Mouse (Mus musculus) G1E (cell line): ENCODE results near the gene Olfr568. TPM values are rescaled to one million over a fixed set of nuclear protein-coding genes. Genes with fewer than 3 reads are reported as not detected.

Source experiments
- ATAC-seq: 2 replicates; pipeline ENCODE4 v1.8.0; 2016; ENCODE audit warnings: mild to moderate bottlenecking; ENCODE audit not compliant: insufficient number of reproducible peaks, poor library complexity, low FRiP score, severe bottlenecking; ENCODE audit errors: extremely low read depth
- DNase-seq: peaks from one replicate; pipeline ENCODE4 v3.0.0; 2012; ENCODE audit warnings: low spot score
- H3K27me3 ChIP-seq: 2 replicates; pipeline ENCODE4 v1.6.1; 2012; ENCODE audit warnings: mild to moderate bottlenecking, low read length, inconsistent platforms; ENCODE audit not compliant: insufficient read depth
- H3K36me3 ChIP-seq: replicated peaks from 2 replicates; pipeline ENCODE3; 2012; ENCODE audit warnings: mild to moderate bottlenecking, inconsistent platforms
- H3K4me1 ChIP-seq: 2 replicates; pipeline ENCODE4 v1.6.1; 2012; ENCODE audit warnings: low read depth, low read length, inconsistent platforms, mixed read lengths; ENCODE audit not compliant: insufficient read depth
- H3K4me3 ChIP-seq: 2 replicates; pipeline ENCODE4 v1.5.1; 2012; ENCODE audit warnings: low read depth, mild to moderate bottlenecking, inconsistent platforms, low read length, moderate library complexity, mixed read lengths
- H3K9me3 ChIP-seq: replicated peaks from 2 replicates; pipeline ENCODE4 v1.6.1; 2012; ENCODE audit warnings: inconsistent platforms
- CTCF ChIP-seq: IDR thresholded peaks from 2 replicates; pipeline ENCODE4 v1.5.1; 2012; ENCODE audit warnings: low read depth, low read length, inconsistent platforms, mixed read lengths
- GATA1 ChIP-seq: IDR thresholded peaks from 2 replicates; pipeline ENCODE4 v1.6.1; 2012; ENCODE audit warnings: borderline replicate concordance, low read length, inconsistent platforms, mixed read lengths
- GATA2 ChIP-seq: IDR thresholded peaks from 2 replicates; pipeline ENCODE4 v1.6.1; 2012; ENCODE audit warnings: low read depth, low read length, inconsistent platforms, borderline replicate concordance
- POLR2AphosphoS5 ChIP-seq: IDR thresholded peaks from 2 replicates; pipeline ENCODE4 v1.6.1; 2012; ENCODE audit warnings: low read depth, low read length, inconsistent platforms; ENCODE audit not compliant: insufficient replicate concordance
- TAL1 ChIP-seq: conservative IDR thresholded peaks from 2 replicates; pipeline ENCODE4 v1.6.1; 2012; ENCODE audit warnings: low read depth, low read length, inconsistent platforms, mixed read lengths
- polyA plus RNA-seq: library from polyadenylated mRNA; stranded (reverse); fragments of >175 nt; gene quantifications from 2 replicates; pipeline ENCODE4 v1.2.3, GENCODE M21; 2012
- total RNA-seq, 2 experiments: library from RNA; stranded (forward) in 1 of 2; stranded (reverse) in 1 of 2; fragments of 200-1000 nt in 1 of 2; fragments of >200 nt in 1 of 2; fragmentation: Nextera tagmentation in 1 of 2; gene quantifications; 2 replicates each; pipeline ENCODE4 v1.2.3; 2014 to 2017

The Olfr568 gene
- total RNA-seq (2014; fragmentation: Nextera tagmentation): not detected in 2 replicates
- not detected in 2 replicates for total RNA-seq (2017)
- not detected in 2 replicates for polyA plus RNA-seq

- Histone ChIP-seq H3K4me3 (no peak within 1 kb of the TSS), H3K36me3 (no peaks in the 10 kb centered on the region), H3K9me3 (no peaks in the 10 kb centered on the region), H3K27me3 (no peaks in the 10 kb centered on the region), H3K4me1 (no peaks in the 10 kb centered on the region)
- no peak for TF ChIP-seq POLR2AphosphoS5
- TF ChIP-seq TAL1: no peak
- no peak for TF ChIP-seq CTCF
- TF ChIP-seq GATA2: no peak
- TF ChIP-seq GATA1: no peak
- DNase-seq: no peak
- no peak for ATAC-seq
Observed at GRCm38 (mm10) chr7:102876822-102877221, at the start of gene Olfr568. Gene Olfr568, plus strand, starts transcription at chr7:102877122.

GRCm38 (mm10) chr7:102855807-102856206, 21.1 kb upstream of the Olfr568 start:
- DNase-seq (no peak), ATAC-seq (no peak)
- Histone ChIP-seq H3K27me3 (no peaks in the 10 kb centered on the region), H3K4me1 (no peaks in the 10 kb centered on the region), H3K4me3 (no peak overlapping the region), H3K9me3 (no peaks in the 10 kb centered on the region), H3K36me3 (no peaks in the 10 kb centered on the region)
- no peak for TF ChIP-seq GATA1
- no peak for TF ChIP-seq GATA2
- TF ChIP-seq POLR2AphosphoS5: no peak
- TF ChIP-seq CTCF: no peak
- no peak for TF ChIP-seq TAL1

GRCm38 (mm10) chr7:102858665-102859064, 18.3 kb upstream of the Olfr568 start, which contains the start of gene Olfr566:
Gene Olfr566, minus strand, starts transcription at chr7:102858765.
- DNase-seq (no peak), ATAC-seq (no peak)
- Histone ChIP-seq H3K27me3 (no peaks in the 10 kb centered on the region), H3K4me3 (no peak within 1 kb of the TSS), H3K4me1 (no peaks in the 10 kb centered on the region), H3K9me3 (no peaks in the 10 kb centered on the region), H3K36me3 (no peaks in the 10 kb centered on the region)
- no peak for TF ChIP-seq GATA2
- TF ChIP-seq GATA1: no peak
- no peak for TF ChIP-seq TAL1
- TF ChIP-seq POLR2AphosphoS5: no peak
- no peak for TF ChIP-seq CTCF

GRCm38 (mm10) chr7:102890782-102891181, 13.9 kb downstream of the Olfr568 start, which contains the start of gene Olfr569:
Gene Olfr569, minus strand, starts transcription at chr7:102890882.
- Histone ChIP-seq H3K27me3 (0 out of 2 replicates have a peak, but pooled peaks cover 4% of the 10 kb centered on the region), H3K36me3 (no peaks in the 10 kb centered on the region), H3K9me3 (no peaks in the 10 kb centered on the region), H3K4me3 (no peak within 1 kb of the TSS), H3K4me1 (no peaks in the 10 kb centered on the region)
- DNase-seq (no peak), ATAC-seq (no peak)
- no peak for TF ChIP-seq TAL1
- TF ChIP-seq GATA2: no peak
- no peak for TF ChIP-seq GATA1
- TF ChIP-seq POLR2AphosphoS5: no peak
- TF ChIP-seq CTCF: no peak

- H3K27me3 ChIP-seq: no peaks in the 10 kb centered on the region
- no peak for TF ChIP-seq GATA1
- TF ChIP-seq POLR2AphosphoS5: no peak
- TF ChIP-seq CTCF: no peak
- TF ChIP-seq GATA2: no peak
- no peak for TF ChIP-seq TAL1
- H3K36me3 ChIP-seq: no peaks in the 10 kb centered on the region
- no peaks in the 10 kb centered on the region for H3K4me1 ChIP-seq
- ATAC-seq (no peak), DNase-seq (no peak)
- no peaks in the 10 kb centered on the region for H3K9me3 ChIP-seq
- no peak overlapping the region for H3K4me3 ChIP-seq
Observed at GRCm38 (mm10) chr7:102915261-102915660, 38.3 kb downstream of the Olfr568 start.

GRCm38 (mm10) chr7:102916405-102916804, 39.5 kb downstream of the Olfr568 start:
- no peak overlapping the region for H3K4me3 ChIP-seq
- H3K36me3 ChIP-seq: no peaks in the 10 kb centered on the region
- ATAC-seq (no peak), DNase-seq (no peak)
- no peaks in the 10 kb centered on the region for H3K4me1 ChIP-seq
- no peaks in the 10 kb centered on the region for H3K27me3 ChIP-seq
- no peak for TF ChIP-seq GATA2
- no peak for TF ChIP-seq CTCF
- TF ChIP-seq POLR2AphosphoS5: no peak
- TF ChIP-seq TAL1: no peak
- TF ChIP-seq GATA1: no peak
- H3K9me3 ChIP-seq: no peaks in the 10 kb centered on the region
